Mouse (Mus musculus) MEL (cell line): ENCODE measurements around the gene Nectin4. TPM values are rescaled to one million over a fixed set of nuclear protein-coding genes. Genes with fewer than 3 reads are reported as not detected.

Experiments
- DNase-seq: peaks from one replicate; pipeline ENCODE4 v3.0.0; 2011; ENCODE audit warnings: low read depth, low spot score
- H3K27ac ChIP-seq: 2 replicates; pipeline ENCODE4 v1.5.1; 2012; ENCODE audit warnings: low read depth, mild to moderate bottlenecking, control low read depth, low read length, moderate library complexity; ENCODE audit not compliant: control insufficient read depth
- H3K27me3 ChIP-seq, 2 experiments: fragments of 150-350 bp in 1 of 2; sonication (generic) in 1 of 2; 2 replicates each; pipeline ENCODE4 v1.6.1; 2012; ENCODE audit warnings: low read length in 2 of 2, mild to moderate bottlenecking in 2 of 2, improper control_type of control experiment in 1 of 2, moderate library complexity in 1 of 2; ENCODE audit not compliant: insufficient read depth in 2 of 2, control insufficient read depth in 1 of 2
- H3K36me3 ChIP-seq, 2 experiments: 2 replicates each; pipeline ENCODE4 v1.6.1; 2012 to 2014; ENCODE audit warnings: low read length in 2 of 2, improper control_type of control experiment in 1 of 2, inconsistent platforms in 1 of 2, mild to moderate bottlenecking in 1 of 2; ENCODE audit not compliant: insufficient read depth in 2 of 2, control insufficient read depth in 1 of 2
- H3K4me1 ChIP-seq, 2 experiments: fragments of 150-350 bp in 1 of 2; sonication (generic) in 1 of 2; 2 replicates each; pipeline ENCODE4 v1.6.1; 2012; ENCODE audit warnings: low read length in 2 of 2, improper control_type of control experiment in 1 of 2, mild to moderate bottlenecking in 1 of 2; ENCODE audit not compliant: insufficient read depth in 2 of 2, control insufficient read depth in 1 of 2
- H3K4me3 ChIP-seq, 2 experiments: fragments of 150-350 bp in 1 of 2; sonication (generic) in 1 of 2; 2 replicates each; pipeline ENCODE4 v1.5.1; 2012; ENCODE audit warnings: low read depth in 2 of 2, low read length in 2 of 2, mild to moderate bottlenecking in 2 of 2, moderate library complexity in 2 of 2, control low read depth in 1 of 2, improper control_type of control experiment in 1 of 2; ENCODE audit not compliant: control insufficient read depth in 1 of 2, insufficient read depth in 1 of 2
- H3K79me2 ChIP-seq: 2 replicates; pipeline ENCODE4 v1.6.1; 2012; ENCODE audit warnings: mild to moderate bottlenecking, low read length, moderate library complexity; ENCODE audit not compliant: control insufficient read depth, poor library complexity, insufficient read depth
- H3K9ac ChIP-seq: 2 replicates; pipeline ENCODE4 v1.6.1; 2012; ENCODE audit warnings: low read depth, mild to moderate bottlenecking, control low read depth, low read length, moderate library complexity; ENCODE audit not compliant: control insufficient read depth, poor library complexity, severe bottlenecking
- H3K9me3 ChIP-seq: fragments of 150-350 bp; sonication (generic); replicated peaks from 2 replicates; pipeline ENCODE4 v1.6.1; 2012; ENCODE audit warnings: mild to moderate bottlenecking, low read length, improper control_type of control experiment, moderate library complexity; ENCODE audit not compliant: insufficient read depth
- BHLHE40 ChIP-seq: IDR thresholded peaks from 2 replicates; pipeline ENCODE4 v1.6.1; 2012; ENCODE audit warnings: low read depth, mild to moderate bottlenecking, inconsistent platforms, low read length, improper control_type of control experiment, borderline replicate concordance
- CHD1 ChIP-seq: IDR thresholded peaks from 2 replicates; pipeline ENCODE4 v1.6.1; 2012; ENCODE audit warnings: low read depth, mild to moderate bottlenecking, inconsistent platforms, low read length, improper control_type of control experiment
- CHD2 ChIP-seq: IDR thresholded peaks from 2 replicates; pipeline ENCODE4 v1.6.1; 2011; ENCODE audit warnings: low read length, improper control_type of control experiment
- CTCF ChIP-seq, 3 experiments: IDR thresholded peaks in 2 of 3; conservative IDR thresholded peaks in 1 of 3; 2 replicates each; pipeline ENCODE4 v1.5.1; 2011 to 2012; ENCODE audit warnings: low read length in 3 of 3, low read depth in 2 of 3, mild to moderate bottlenecking in 2 of 3, improper control_type of control experiment in 1 of 3, inconsistent platforms in 1 of 3, mixed read lengths in 1 of 3, moderate library complexity in 1 of 3; ENCODE audit not compliant: control insufficient read depth in 1 of 3, insufficient read depth in 1 of 3, poor library complexity in 1 of 3, severe bottlenecking in 1 of 3
- EP300 ChIP-seq, 2 experiments: IDR thresholded peaks; 2 replicates each; pipeline ENCODE4 v1.6.1; 2011; ENCODE audit warnings: improper control_type of control experiment in 2 of 2, low read length in 2 of 2, low read depth in 1 of 2, mild to moderate bottlenecking in 1 of 2
- ETS1 ChIP-seq: IDR thresholded peaks from 2 replicates; pipeline ENCODE4 v1.6.1; 2012; ENCODE audit warnings: low read depth, mild to moderate bottlenecking, inconsistent platforms, low read length, improper control_type of control experiment, moderate library complexity
- GATA1 ChIP-seq: IDR thresholded peaks from 2 replicates; pipeline ENCODE4 v1.6.1; 2011; ENCODE audit warnings: low read depth, low read length, improper control_type of control experiment
- HCFC1 ChIP-seq: IDR thresholded peaks from 2 replicates; pipeline ENCODE4 v1.6.1; 2012; ENCODE audit warnings: low read depth, mild to moderate bottlenecking, inconsistent platforms, low read length, improper control_type of control experiment, moderate library complexity
- JUND ChIP-seq: IDR thresholded peaks from 2 replicates; pipeline ENCODE4 v1.6.1; 2011; ENCODE audit warnings: low read depth, mild to moderate bottlenecking, improper control_type of control experiment, low read length
- KAT2A ChIP-seq: conservative IDR thresholded peaks from 2 replicates; pipeline ENCODE4 v1.6.1; 2012; ENCODE audit warnings: low read depth, low read length, improper control_type of control experiment, inconsistent platforms
- MAFK ChIP-seq: IDR thresholded peaks from 2 replicates; pipeline ENCODE4 v1.6.1; 2011; ENCODE audit warnings: low read depth, mild to moderate bottlenecking, low read length, improper control_type of control experiment, borderline replicate concordance
- MAX ChIP-seq: IDR thresholded peaks from 2 replicates; pipeline ENCODE4 v1.6.1; 2011; ENCODE audit warnings: low read length, improper control_type of control experiment
- MAZ ChIP-seq: IDR thresholded peaks from 2 replicates; pipeline ENCODE4 v1.6.1; 2012; ENCODE audit warnings: low read depth, mild to moderate bottlenecking, inconsistent platforms, low read length, improper control_type of control experiment
- MEF2A ChIP-seq: IDR thresholded peaks from 2 replicates; pipeline ENCODE4 v1.6.1; 2014; ENCODE audit warnings: low read depth, mild to moderate bottlenecking, inconsistent platforms, low read length, improper control_type of control experiment; ENCODE audit not compliant: poor library complexity, insufficient replicate concordance, severe bottlenecking; ENCODE audit errors: extremely low read depth
- MYB ChIP-seq: IDR thresholded peaks from 2 replicates; pipeline ENCODE4 v1.6.1; 2011; ENCODE audit warnings: mild to moderate bottlenecking, low read depth, low read length, improper control_type of control experiment
- NELFE ChIP-seq: IDR thresholded peaks from 2 replicates; pipeline ENCODE4 v1.6.1; 2011; ENCODE audit warnings: low read depth, low read length, improper control_type of control experiment
- NRF1 ChIP-seq: IDR thresholded peaks from 2 replicates; pipeline ENCODE4 v1.6.1; 2014; ENCODE audit warnings: low read depth, mild to moderate bottlenecking, inconsistent platforms, low read length, improper control_type of control experiment, moderate library complexity; ENCODE audit not compliant: poor library complexity, insufficient read depth, severe bottlenecking
- POLR2AphosphoS5 ChIP-seq: IDR thresholded peaks from 2 replicates; pipeline ENCODE4 v1.6.1; 2012; ENCODE audit warnings: low read depth, borderline replicate concordance, mild to moderate bottlenecking, inconsistent platforms, low read length, moderate library complexity, mixed read lengths
- RAD21 ChIP-seq: IDR thresholded peaks from 2 replicates; pipeline ENCODE4 v1.6.1; 2011; ENCODE audit warnings: mild to moderate bottlenecking, low read depth, low read length, improper control_type of control experiment
- SIN3A ChIP-seq: IDR thresholded peaks from 2 replicates; pipeline ENCODE4 v1.6.1; 2012; ENCODE audit warnings: low read length, improper control_type of control experiment, inconsistent platforms
- SMC3 ChIP-seq: IDR thresholded peaks from 2 replicates; pipeline ENCODE4 v1.6.1; 2011; ENCODE audit warnings: low read depth, low read length, improper control_type of control experiment
- TAL1 ChIP-seq: IDR thresholded peaks from 2 replicates; pipeline ENCODE4 v1.6.1; 2012; ENCODE audit warnings: mild to moderate bottlenecking, inconsistent platforms, low read length, moderate library complexity, mixed read lengths
- UBTF ChIP-seq: IDR thresholded peaks from 2 replicates; pipeline ENCODE4 v1.6.1; 2012; ENCODE audit warnings: low read depth, mild to moderate bottlenecking, inconsistent platforms, low read length, improper control_type of control experiment, moderate library complexity, borderline replicate concordance; ENCODE audit not compliant: insufficient read depth
- ZC3H11A ChIP-seq: IDR thresholded peaks from 2 replicates; pipeline ENCODE4 v1.6.1; 2012; ENCODE audit warnings: low read depth, mild to moderate bottlenecking, inconsistent platforms, low read length, improper control_type of control experiment
- ZKSCAN1 ChIP-seq: IDR thresholded peaks from 2 replicates; pipeline ENCODE4 v1.6.1; 2012; ENCODE audit warnings: low read depth, mild to moderate bottlenecking, inconsistent platforms, low read length, improper control_type of control experiment, moderate library complexity
- ZMIZ1 ChIP-seq: IDR thresholded peaks from 2 replicates; pipeline ENCODE4 v1.6.1; 2012; ENCODE audit warnings: low read depth, mild to moderate bottlenecking, inconsistent platforms, low read length, improper control_type of control experiment, moderate library complexity
- polyA plus RNA-seq, 2 experiments: library from polyadenylated mRNA; stranded (reverse) in 1 of 2; unstranded in 1 of 2; fragments of >175 nt in 1 of 2; fragments of >200 nt in 1 of 2; gene quantifications; 2 replicates each; pipeline versions ENCODE4 v1.2.1 to v1.2.4; 2012; ENCODE audit warnings: low replicate concordance in 2 of 2, low read depth in 1 of 2; ENCODE audit not compliant: insufficient read length in 2 of 2, insufficient read depth in 1 of 2, missing spikeins in 1 of 2
- total RNA-seq: library from RNA; depleted of rRNA; stranded (reverse); fragments of 300-350 nt; gene quantifications from 2 replicates; pipeline ENCODE4 v1.2.3, GENCODE M21; 2012

The Nectin4 gene
- total and polyA plus RNA-seq, 3 experiments, result 0.04 to 0.15 TPM; not detected in 1

- H3K4me1 ChIP-seq, result peaks cover 6 to 15% of the 10 kb centered on the region in 2 experiments; a peak in 3 of 4 replicates
- H3K4me3 ChIP-seq, result peak overlapping the region; percentile 89 to 99
- peaks cover 41% of the 10 kb centered on the region for H3K79me2 ChIP-seq
- DNase-seq, result no peak
- H3K36me3 ChIP-seq, result peaks cover 10 to 20% of the 10 kb centered on the region in 2 experiments
- TF ChIP-seq TAL1 (no peak), ZC3H11A (no peak), NRF1 (no peak), NELFE (no peak), MAZ (no peak), KAT2A (no peak), MYB (no peak), EP300 (IDR thresholded peaks at IDR 0.05; ENCODE audit: low read depth in 1 of 2, low read length in 2 of 2) (no peak), MAFK (no peak), ZMIZ1 (no peak), ZKSCAN1 (no peak), CHD1 (no peak), BHLHE40 (no peak), POLR2AphosphoS5 (no peak), CTCF (IDR thresholded peaks at IDR 0.05 in 2 of 3, conservative IDR thresholded peaks at IDR 0.05 in 1 of 3; ENCODE audit: control insufficient read depth in 1 of 3, insufficient read depth in 1 of 3, low read depth in 2 of 3, low read length in 3 of 3, poor library complexity in 1 of 3, severe bottlenecking in 1 of 3) (no peak)
- peak overlapping the region; percentile 77 for H3K27ac ChIP-seq
- no peaks in the 10 kb centered on the region for H3K9me3 ChIP-seq
- no peaks in the 10 kb centered on the region for H3K27me3 ChIP-seq
- peak overlapping the region; percentile 96 for H3K9ac ChIP-seq
Measured at GRCm38 (mm10) chr1:171344715-171345114, 25.2 kb upstream of the Nectin4 start.

GRCm38 (mm10) chr1:171345225-171346094, 24.4 kb upstream of the Nectin4 start, which contains the start of the genes Nit1 and Pfdn2:
Gene Nit1 (minus strand): TSS chr1:171345646.
Gene Pfdn2 (plus strand): TSS chr1:171345670.
- DNase-seq, result peak; percentile 94
- Histone ChIP-seq H3K79me2 (peaks cover 49% of the 10 kb centered on the region), H3K4me1 (peaks cover 6 to 15% of the 10 kb centered on the region in 2 experiments; a peak in 3 of 4 replicates), H3K9ac (peak within 1 kb of the TSS; percentile 96), H3K9me3 (no peaks in the 10 kb centered on the region), H3K27me3 (no peaks in the 10 kb centered on the region), H3K27ac (peak within 1 kb of the TSS; percentile 77), H3K4me3 (peak within 1 kb of the TSS; percentile 89 to 99), H3K36me3 (peaks cover 6 to 20% of the 10 kb centered on the region in 2 experiments)
- TF ChIP-seq SIN3A (peak; percentile 94), BHLHE40 (no peak), MAFK (no peak), MAX (peak; percentile 33; the same call in 1 of the 2 replicates), CHD2 (no peak), ZC3H11A (no peak), RAD21 (no peak), ETS1 (no peak), JUND (no peak), MEF2A (no peak), HCFC1 (peak; percentile 90), ZMIZ1 (peak; percentile 77), POLR2AphosphoS5 (no peak), MAZ (0 out of 2 replicates have a peak, but pooled peaks have one; percentile 40), GATA1 (no peak), SMC3 (peak; percentile 5; the same call in 1 of the 2 replicates), KAT2A (no peak; the same call in 1 of the 2 replicates), TAL1 (no peak), UBTF (0 out of 2 replicates have a peak, but pooled peaks have one; percentile 59), CTCF (IDR thresholded peaks at IDR 0.05 in 2 of 3, conservative IDR thresholded peaks at IDR 0.05 in 1 of 3; ENCODE audit: control insufficient read depth in 1 of 3, insufficient read depth in 1 of 3, low read depth in 2 of 3, low read length in 3 of 3, poor library complexity in 1 of 3, severe bottlenecking in 1 of 3) (no peak), NRF1 (peak; percentile 71)
